Mouse (Mus musculus) neutrophil, adult 65 days (primary cell): ENCODE results near the gene Megf11. TPM values are rescaled to one million over a fixed set of nuclear protein-coding genes. Genes with fewer than 3 reads are reported as not detected.

Source experiments
- total RNA-seq: library from RNA; stranded (reverse); gene quantifications from 2 replicates; pipeline ENCODE4 v1.2.4, GENCODE M21; 2023

Gene Megf11
- not detected in 2 replicates for total RNA-seq

GRCm38 (mm10) chr9:64385511-64386465, at the start of gene Megf11:
Gene Megf11 (plus strand): TSS chr9:64385626.

GRCm38 (mm10) chr9:64341254-64341566, 44.2 kb upstream of the Megf11 start, which contains the start of gene Dis3l:
Gene Dis3l (minus strand): TSS chr9:64341288.

GRCm38 (mm10) chr9:64737406-64738201, 352.2 kb downstream of the Megf11 start, which contains the start of gene Rab11a:
Gene Rab11a (minus strand): TSS chr9:64737758.

Other genes with a start within 250 kb of the Megf11 start
- 10.8 and 25.1 TPM in 2 replicates for gene Zwilch, start 212.5 kb upstream of the Megf11 start, total RNA-seq
- gene Rpl4, start 212.3 kb upstream of the Megf11 start, total RNA-seq, result 482 and 543 TPM in 2 replicates
- gene Snapc5, start 206.4 kb upstream of the Megf11 start, total RNA-seq, result 24.3 and 31.0 TPM in 2 replicates
- gene Uchl4, start 150.4 kb upstream of the Megf11 start, total RNA-seq, result 0.50 and 1.1 TPM in 2 replicates
- gene Map2k1, start 132.0 kb upstream of the Megf11 start, total RNA-seq, result 71.7 and 86.4 TPM in 2 replicates
- gene Tipin, start 104.0 kb upstream of the Megf11 start, total RNA-seq, result 19.9 and 29.5 TPM in 2 replicates
- 9.5 and 11.7 TPM in 2 replicates for gene Dis3l, start 44.3 kb upstream of the Megf11 start, total RNA-seq